Mouse (Mus musculus) heart, postnatal 0 days (tissue): Measurements from ENCODE around the gene Olfr418.

Experiments used
- CTCF ChIP-seq: IDR thresholded peaks from 2 replicates; pipeline ENCODE4 v1.5.1; 2016; ENCODE audit warnings: antibody characterized with exemption, control low read depth, low read depth
- EP300 ChIP-seq: IDR thresholded peaks from 2 replicates; pipeline ENCODE4 v1.6.1; 2016; ENCODE audit warnings: antibody characterized with exemption, low read depth

- TF ChIP-seq CTCF (no peak), EP300 (no peak)
Observed at GRCm38 (mm10) chr1:173265701-173266100, at the start of gene Olfr418.
